Mouse (Mus musculus) C2C12 (cell line): ENCODE results near the gene Hspb8. TPM values are rescaled to one million over a fixed set of nuclear protein-coding genes. Genes with fewer than 3 reads are reported as not detected.
"Not testable (repeated sequence)": the region's sequence is repeated elsewhere in the genome, so short reads cannot be mapped to it uniquely, and the experiment has no call there.

Experiments used
- H3K27me3 ChIP-seq: one replicate; pipeline ENCODE4 v1.6.1; 2011; ENCODE audit not compliant: control insufficient read depth, insufficient read depth, insufficient read length
- H3K36me3 ChIP-seq: one replicate; pipeline ENCODE4 v1.6.1; 2011; ENCODE audit not compliant: control insufficient read depth, insufficient read depth
- H3K4me3 ChIP-seq: one replicate; pipeline ENCODE4 v1.5.1; 2011; ENCODE audit warnings: mild to moderate bottlenecking, control low read depth; ENCODE audit not compliant: poor library complexity, insufficient read depth, severe bottlenecking
- H3K79me2 ChIP-seq: one replicate; pipeline ENCODE4 v1.6.1; 2011; ENCODE audit not compliant: control insufficient read depth, insufficient read depth
- H3K79me3 ChIP-seq: one replicate; pipeline ENCODE4 v1.6.1; 2011; ENCODE audit warnings: low read depth, control low read depth
- H3ac ChIP-seq: one replicate; pipeline ENCODE3; 2011; ENCODE audit warnings: low read depth; ENCODE audit not compliant: control insufficient read depth, insufficient read length
- CEBPB ChIP-seq: IDR thresholded peaks from one replicate; pipeline ENCODE4 v1.6.1; 2011; ENCODE audit warnings: low read depth, mild to moderate bottlenecking, control low read depth, moderate library complexity
- CTCF ChIP-seq: IDR thresholded peaks from one replicate; pipeline ENCODE4 v1.5.1; 2011; ENCODE audit not compliant: control insufficient read depth, insufficient read depth, insufficient read length
- FOSL1 ChIP-seq: IDR thresholded peaks from one replicate; pipeline ENCODE4 v1.8.0; 2011; ENCODE audit warnings: mild to moderate bottlenecking, low read length; ENCODE audit not compliant: poor library complexity, insufficient read depth, severe bottlenecking
- MAX ChIP-seq: IDR thresholded peaks from one replicate; pipeline ENCODE4 v1.6.1; 2011; ENCODE audit warnings: mild to moderate bottlenecking, control low read depth
- MYOD1 ChIP-seq: IDR thresholded peaks from one replicate; pipeline ENCODE4 v1.6.1; 2011; ENCODE audit warnings: low read depth; ENCODE audit not compliant: control insufficient read depth, insufficient read length
- MYOG ChIP-seq: IDR thresholded peaks from one replicate; pipeline ENCODE4 v1.6.1; 2011; ENCODE audit not compliant: control insufficient read depth, insufficient read length; ENCODE audit errors: extremely low read depth
- USF1 ChIP-seq: IDR thresholded peaks from one replicate; pipeline ENCODE4 v1.6.1; 2011; ENCODE audit warnings: low read depth, mild to moderate bottlenecking, control low read depth, moderate library complexity
- polyA plus RNA-seq: library from polyadenylated mRNA; unstranded; fragments of >200 nt; fragmentation: generic; extraction: Trizol; gene quantifications from one replicate; pipeline ENCODE4 v1.2.1, GENCODE M21; 2012; ENCODE audit warnings: missing spikeins

Hspb8 gene
- polyA plus RNA-seq, 1 experiment = 58.6 TPM

- no peaks in the 10 kb centered on the region for H3K79me3 ChIP-seq
- H3K4me3 ChIP-seq = no peak overlapping the region
- TF ChIP-seq MYOD1 (no peak), MAX (no peak), USF1 (no peak), CTCF (no peak), MYOG (no peak), CEBPB (no peak), FOSL1 (no peak)
- H3K36me3 ChIP-seq = no peaks in the 10 kb centered on the region
- H3ac ChIP-seq = no peak overlapping the region
- H3K79me2 ChIP-seq = no peaks in the 10 kb centered on the region
- no peaks in the 10 kb centered on the region for H3K27me3 ChIP-seq
Measured at GRCm38 (mm10) chr5:116436117-116436516, 13.5 kb upstream of the Hspb8 start.

GRCm38 (mm10) chr5:116434976-116435850 is 12.5 kb upstream of the Hspb8 start:
- no peaks in the 10 kb centered on the region for H3K36me3 ChIP-seq
- no peaks in the 10 kb centered on the region for H3K79me2 ChIP-seq
- H3K4me3 ChIP-seq = no peak overlapping the region
- H3K79me3 ChIP-seq = no peaks in the 10 kb centered on the region
- H3ac ChIP-seq = no peak overlapping the region
- no peaks in the 10 kb centered on the region for H3K27me3 ChIP-seq
- TF ChIP-seq USF1 = no peak
- TF ChIP-seq CEBPB = no peak
- TF ChIP-seq MYOD1 = no peak
- no peak for TF ChIP-seq MAX
- no peak for TF ChIP-seq MYOG
- TF ChIP-seq CTCF = no peak
- no peak for TF ChIP-seq FOSL1

GRCm38 (mm10) chr5:116432871-116433270 is 10.2 kb upstream of the Hspb8 start:
- H3K27me3 ChIP-seq = no peaks in the 10 kb centered on the region
- no peaks in the 10 kb centered on the region for H3K79me3 ChIP-seq
- H3K36me3 ChIP-seq = no peaks in the 10 kb centered on the region
- no peak overlapping the region for H3ac ChIP-seq
- no peak for TF ChIP-seq MAX
- TF ChIP-seq MYOD1 = no peak
- TF ChIP-seq CTCF = no peak
- TF ChIP-seq USF1 = no peak
- no peak for TF ChIP-seq CEBPB
- no peak for TF ChIP-seq MYOG
- TF ChIP-seq FOSL1 = no peak
- H3K79me2 ChIP-seq = no peaks in the 10 kb centered on the region
- no peak overlapping the region for H3K4me3 ChIP-seq

- Histone ChIP-seq H3K36me3 (no peaks in the 10 kb centered on the region), H3ac (no peak overlapping the region), H3K4me3 (no peak overlapping the region), H3K27me3 (no peaks in the 10 kb centered on the region), H3K79me2 (peaks cover 7% of the 10 kb centered on the region), H3K79me3 (peaks cover 1% of the 10 kb centered on the region)
- no peak for TF ChIP-seq CEBPB
- no peak for TF ChIP-seq MYOG
- no peak for TF ChIP-seq USF1
- TF ChIP-seq MYOD1 = no peak
- TF ChIP-seq FOSL1 = no peak
Measured at GRCm38 (mm10) chr5:116426701-116427100, 4.0 kb upstream of the Hspb8 start.

- H3ac ChIP-seq = not testable (repeated sequence)
- peaks cover 15% of the 10 kb centered on the region for H3K79me2 ChIP-seq
Measured at GRCm38 (mm10) chr5:116425709-116426108, 3.0 kb upstream of the Hspb8 start.

GRCm38 (mm10) chr5:116425273-116425672 is 2.6 kb upstream of the Hspb8 start:
- Histone ChIP-seq H3K27me3 (no peaks in the 10 kb centered on the region), H3ac (no peak overlapping the region), H3K79me3 (peaks cover 6% of the 10 kb centered on the region), H3K79me2 (peaks cover 20% of the 10 kb centered on the region), H3K36me3 (no peaks in the 10 kb centered on the region), H3K4me3 (no peak overlapping the region)
- TF ChIP-seq MYOD1 (no peak), USF1 (no peak), CTCF (no peak), CEBPB (no peak), FOSL1 (no peak), MAX (no peak), MYOG (no peak)

More at GRCm38 (mm10) chr5:116425709-116426108, 3.0 kb upstream of the Hspb8 start:
- H3K27me3 ChIP-seq, H3K36me3 ChIP-seq, H3K4me3 ChIP-seq, H3K79me3 ChIP-seq: not testable (repeated sequence)
